Mouse (Mus musculus) lung, embryonic 14.5 days (tissue): ENCODE measurements around the gene 2700049A03Rik. TPM values are rescaled to one million over a fixed set of nuclear protein-coding genes. Genes with fewer than 3 reads are reported as not detected.
A peak's percentile ranks its signal among the peaks of the same experiment; 100 is the strongest.

Experiments used
- ATAC-seq: fragments of 200-750 bp; cut with Nextera tagmentation; 2 replicates; pipeline ENCODE4 v1.8.0; 2017; ENCODE audit warnings: mild to moderate bottlenecking, moderate TSS enrichment, moderate library complexity; ENCODE audit not compliant: insufficient read depth
- DNase-seq: peaks from one replicate; pipeline ENCODE4 v3.0.0-alpha.2; 2015
- H3K27ac ChIP-seq: fragments of 300-500 bp; sonication (generic); 2 replicates; pipeline ENCODE4 v1.5.1; 2014; ENCODE audit warnings: low read depth, mild to moderate bottlenecking, moderate library complexity
- H3K27me3 ChIP-seq: fragments of 300-500 bp; sonication (generic); 2 replicates; pipeline ENCODE4 v1.6.1; 2014; ENCODE audit warnings: low read length, control low read depth; ENCODE audit not compliant: insufficient read depth
- H3K36me3 ChIP-seq: fragments of 300-500 bp; sonication (generic); 2 replicates; pipeline ENCODE4 v1.6.1; 2014; ENCODE audit warnings: control low read depth; ENCODE audit not compliant: insufficient read depth
- H3K4me1 ChIP-seq: fragments of 300-500 bp; sonication (generic); 2 replicates; pipeline ENCODE4 v1.6.1; 2014; ENCODE audit warnings: antibody characterized with exemption, control low read depth; ENCODE audit not compliant: insufficient read depth
- H3K4me2 ChIP-seq: fragments of 300-500 bp; sonication (generic); 2 replicates; pipeline ENCODE4 v1.6.1; 2014; ENCODE audit warnings: mild to moderate bottlenecking
- H3K4me3 ChIP-seq: fragments of 300-500 bp; sonication (generic); 2 replicates; pipeline ENCODE4 v1.5.1; 2014; ENCODE audit warnings: low read depth, low read length
- H3K9ac ChIP-seq: fragments of 300-500 bp; sonication (generic); 2 replicates; pipeline ENCODE4 v1.6.1; 2014
- H3K9me3 ChIP-seq: fragments of 300-500 bp; sonication (generic); 2 replicates; pipeline ENCODE4 v1.6.1; 2016; ENCODE audit warnings: low read depth, low read length, control low read depth
- CTCF ChIP-seq: IDR thresholded peaks from 2 replicates; pipeline ENCODE4 v1.5.1; 2016; ENCODE audit warnings: antibody characterized with exemption, low read depth
- WGBS: fragments of 180-500 bp; shearing (Covaris S2); extraction: QIAGEN DNeasy Blood & Tissue Kit; methylation state at CpG from one replicate; pipeline ENCODE4 v1.1.7; 2014; 5-methylcytosine and 5-hydroxymethylcytosine counted together
- polyA plus RNA-seq: library from polyadenylated mRNA; unstranded; fragments of >200 nt; fragmentation: Nextera tagmentation; extraction: Ambion mirVana; gene quantifications from 2 replicates; pipeline ENCODE4 v1.2.1, GENCODE M21; 2014

The 2700049A03Rik gene
- polyA plus RNA-seq, 1 experiment from 2014 or later = 13.6 TPM

GRCm38 (mm10) chr12:71183736-71184135 is 47.1 kb downstream of the 2700049A03Rik start:
- no peak overlapping the region for H3K9ac ChIP-seq
- 91% methylated on average over 3 of the region's 3 CpGs for WGBS
- no peak for ATAC-seq

GRCm38 (mm10) chr12:71184396-71184795 is 47.7 kb downstream of the 2700049A03Rik start:
- Histone ChIP-seq H3K27ac (no peak overlapping the region), H3K9ac (no peak overlapping the region), H3K4me1 (no peaks in the 10 kb centered on the region), H3K27me3 (no peaks in the 10 kb centered on the region), H3K9me3 (no peaks in the 10 kb centered on the region), H3K36me3 (peaks cover 57% of the 10 kb centered on the region), H3K4me2 (no peak overlapping the region), H3K4me3 (no peak overlapping the region)
- no peak for TF ChIP-seq CTCF
- WGBS = 91% methylated on average over 4 of the region's 4 CpGs
- DNase-seq (no peak), ATAC-seq (no peak)

More at GRCm38 (mm10) chr12:71183736-71184135, 47.1 kb downstream of the 2700049A03Rik start:
- H3K36me3 ChIP-seq = peaks cover 55% of the 10 kb centered on the region
- TF ChIP-seq CTCF = no peak
- DNase-seq = no peak
- no peaks in the 10 kb centered on the region for H3K27me3 ChIP-seq
- H3K4me1 ChIP-seq = no peaks in the 10 kb centered on the region
- no peak overlapping the region for H3K27ac ChIP-seq
- no peak overlapping the region for H3K4me2 ChIP-seq
- no peaks in the 10 kb centered on the region for H3K9me3 ChIP-seq
- H3K4me3 ChIP-seq = no peak overlapping the region

GRCm38 (mm10) chr12:71192705-71193104 is 56.1 kb downstream of the 2700049A03Rik start:
- TF ChIP-seq CTCF = no peak
- Histone ChIP-seq H3K36me3 (peaks cover 52% of the 10 kb centered on the region), H3K9me3 (no peaks in the 10 kb centered on the region), H3K27me3 (no peaks in the 10 kb centered on the region), H3K4me3 (no peak overlapping the region), H3K27ac (no peak overlapping the region), H3K4me1 (no peaks in the 10 kb centered on the region), H3K4me2 (no peak overlapping the region), H3K9ac (no peak overlapping the region)
- ATAC-seq (no peak; the same call in 1 of the 2 replicates), DNase-seq (peak; percentile 18)
- WGBS = 42% methylated on average over 8 of the region's 8 CpGs

- 58% methylated on average over 3 of the region's 3 CpGs for WGBS
- Histone ChIP-seq H3K9me3 (no peaks in the 10 kb centered on the region), H3K4me1 (no peaks in the 10 kb centered on the region; the same call in 1 of the 2 replicates), H3K27me3 (no peaks in the 10 kb centered on the region), H3K9ac (no peak overlapping the region), H3K4me2 (no peak overlapping the region), H3K27ac (no peak overlapping the region), H3K36me3 (peaks cover 22% of the 10 kb centered on the region), H3K4me3 (no peak overlapping the region)
- DNase-seq (peak; percentile 69), ATAC-seq (no peak)
- peak; percentile 63 for TF ChIP-seq CTCF
Measured at GRCm38 (mm10) chr12:71197671-71198070, 61.0 kb downstream of the 2700049A03Rik start.

DNA sequence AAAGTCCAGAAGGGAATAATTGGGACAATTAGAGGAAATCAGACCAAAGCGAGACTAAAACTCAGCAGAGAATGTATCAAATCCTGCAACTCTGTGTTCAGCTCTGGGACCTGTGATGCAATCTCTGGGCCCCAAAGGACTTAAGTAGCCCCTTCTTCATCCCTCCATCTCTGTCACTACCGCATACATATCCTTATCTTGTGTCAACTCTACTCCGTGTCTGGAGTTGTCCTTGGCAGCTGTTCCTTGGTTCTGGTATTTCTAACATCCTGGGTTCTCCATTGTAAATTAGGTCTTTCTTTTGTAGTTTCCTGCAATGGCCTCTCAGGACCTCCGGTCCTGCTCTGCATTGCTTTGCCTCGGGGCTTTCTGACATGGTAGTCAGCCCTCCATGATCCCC is 65.1 kb downstream of the 2700049A03Rik start:
- H3K4me2 ChIP-seq = no peak overlapping the region
- H3K9ac ChIP-seq = no peak overlapping the region
- no peaks in the 10 kb centered on the region for H3K27me3 ChIP-seq
- TF ChIP-seq CTCF = no peak
- WGBS = 37% methylated on average over 5 of the region's 5 CpGs
- H3K4me3 ChIP-seq = no peak overlapping the region
- no peaks in the 10 kb centered on the region; the same call in 1 of the 2 replicates for H3K4me1 ChIP-seq
- peak overlapping the region; percentile 1; the same call in 1 of the 2 replicates for H3K27ac ChIP-seq
- DNase-seq (peak; percentile 16), ATAC-seq (no peak)
- peaks cover 13% of the 10 kb centered on the region; the same call in 1 of the 2 replicates for H3K36me3 ChIP-seq
- H3K9me3 ChIP-seq = no peaks in the 10 kb centered on the region

GRCm38 (mm10) chr12:71204303-71204702 is 67.7 kb downstream of the 2700049A03Rik start:
- H3K9me3 ChIP-seq = no peaks in the 10 kb centered on the region
- 78% methylated on average over 3 of the region's 3 CpGs for WGBS
- no peak overlapping the region for H3K4me2 ChIP-seq
- H3K9ac ChIP-seq = no peak overlapping the region
- no peak overlapping the region for H3K4me3 ChIP-seq
- no peaks in the 10 kb centered on the region; the same call in 1 of the 2 replicates for H3K4me1 ChIP-seq
- H3K27ac ChIP-seq = no peak overlapping the region
- H3K36me3 ChIP-seq = peaks cover 11% of the 10 kb centered on the region; the same call in 1 of the 2 replicates
- no peak for ATAC-seq
- no peak for TF ChIP-seq CTCF
- no peak for DNase-seq
- H3K27me3 ChIP-seq = no peaks in the 10 kb centered on the region

GRCm38 (mm10) chr12:71217191-71217590 is 80.5 kb downstream of the 2700049A03Rik start:
- H3K4me2 ChIP-seq = no peak overlapping the region
- no peak for TF ChIP-seq CTCF
- H3K36me3 ChIP-seq = peaks cover 12% of the 10 kb centered on the region; the same call in 1 of the 2 replicates
- no peak for DNase-seq
- H3K27me3 ChIP-seq = no peaks in the 10 kb centered on the region
- no peak overlapping the region for H3K9ac ChIP-seq
- WGBS = 62% methylated on average over 9 of the region's 9 CpGs
- no peaks in the 10 kb centered on the region for H3K9me3 ChIP-seq
- peak; percentile 32; the same call in 1 of the 2 replicates for ATAC-seq
- H3K27ac ChIP-seq = no peak overlapping the region
- H3K4me3 ChIP-seq = no peak overlapping the region
- H3K4me1 ChIP-seq = no peaks in the 10 kb centered on the region
